Mouse (Mus musculus) bone marrow, adult 2 months (tissue): ENCODE data around the gene Vmn1r68.

Experiments used
- CTCF ChIP-seq: fragments of 200-500 bp; IDR thresholded peaks from 2 replicates; pipeline ENCODE4 v1.5.1; 2011; ENCODE audit warnings: low read length, control low read depth; ENCODE audit not compliant: control insufficient read depth, insufficient read depth
- POLR2A ChIP-seq: fragments of 200-500 bp; IDR thresholded peaks from 2 replicates; pipeline ENCODE4 v1.6.1; 2011; ENCODE audit warnings: low read depth, mild to moderate bottlenecking, control low read depth, low read length, borderline replicate concordance; ENCODE audit not compliant: control insufficient read depth

DNA sequence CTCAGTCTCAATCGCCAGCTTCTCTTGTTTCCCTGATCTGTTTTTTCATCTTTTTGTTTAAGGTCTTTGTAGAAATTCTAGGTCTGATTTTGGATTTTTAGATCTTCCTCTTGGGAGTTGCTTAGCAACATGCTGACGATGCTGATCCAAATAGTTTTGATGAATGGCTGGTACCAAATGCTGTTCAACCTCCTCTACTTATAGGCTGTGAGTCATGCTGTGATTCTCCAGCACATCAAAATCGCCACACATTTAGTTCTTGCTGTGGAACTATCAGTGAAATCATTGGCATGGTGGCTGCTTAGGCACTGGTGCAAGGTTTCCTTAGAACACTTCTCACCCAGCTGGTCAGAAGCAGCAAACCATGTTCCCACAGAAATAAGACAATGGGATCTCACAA is 100.1 kb downstream of the Vmn1r68 start:
- TF ChIP-seq CTCF: no peak
- no peak for TF ChIP-seq POLR2A
